Mouse (Mus musculus): Measurements from ENCODE around the gene Abhd10.

The Abhd10 gene

DNA sequence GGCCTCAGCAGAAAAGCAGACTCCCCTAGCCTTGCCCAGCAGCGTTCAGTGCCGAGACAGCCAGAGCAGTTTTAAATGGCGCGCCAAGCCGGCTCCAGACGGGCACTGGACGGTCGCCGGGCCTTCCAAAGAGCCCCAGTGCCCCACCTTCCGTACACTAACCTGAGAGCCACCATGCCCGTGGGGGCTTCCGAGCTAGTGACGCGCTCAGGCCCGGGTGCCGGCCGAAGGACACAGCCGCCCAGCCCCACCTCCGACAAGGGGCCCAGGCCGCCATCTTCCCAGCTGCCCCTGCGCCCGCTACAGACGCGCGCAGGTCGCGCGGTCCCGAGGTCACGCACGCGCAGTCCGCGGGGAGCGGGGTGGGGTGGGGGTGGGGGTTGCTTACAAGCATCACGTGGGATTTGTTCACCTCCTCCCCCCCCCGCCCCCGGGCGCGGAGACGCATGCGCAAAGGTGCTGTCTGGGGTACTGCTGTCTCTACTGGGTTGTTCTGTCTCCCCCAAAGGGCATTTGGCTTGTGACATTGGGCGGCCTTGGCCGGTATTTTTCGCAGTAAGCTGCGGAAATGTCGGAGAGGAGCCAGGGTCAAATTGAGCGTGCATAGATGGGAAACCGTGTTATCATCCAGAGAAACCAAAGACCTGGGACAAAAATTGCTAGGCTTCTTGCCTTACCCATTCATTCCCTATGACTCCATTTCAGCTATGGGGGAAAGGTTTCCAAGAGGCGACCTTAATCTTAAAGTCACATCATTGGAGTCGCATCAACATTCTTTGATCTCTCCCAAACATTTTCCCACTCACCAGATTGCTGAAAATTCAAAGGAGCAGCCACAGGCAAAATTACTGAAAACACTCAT, at the start of gene Abhd10:
Gene Abhd10, minus strand, starts transcription at position 341 of the 862 bp plus-strand sequence.
- DNase-seq (ENCODE audit: extremely low spot score, low read depth, low spot score), result no peak

DNA sequence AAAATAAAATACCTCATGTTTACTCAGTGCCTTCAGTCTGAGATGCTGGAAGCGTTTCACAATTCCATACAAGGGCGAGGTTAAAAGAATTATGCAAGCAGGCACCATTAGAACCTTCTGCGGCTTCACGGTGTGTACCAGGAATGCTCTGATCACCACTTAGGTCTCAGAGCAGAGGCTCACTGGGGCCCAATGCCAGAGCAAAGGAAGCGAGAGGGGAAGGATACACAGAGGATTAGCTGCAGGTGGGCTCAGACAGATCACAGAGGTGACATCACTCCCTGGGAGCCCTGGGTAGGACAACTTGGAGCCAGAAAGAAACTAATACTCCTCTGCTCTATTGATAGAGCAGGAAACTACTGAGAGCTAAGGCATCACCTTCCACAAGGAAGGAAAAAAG, 48.5 kb upstream of the Abhd10 start:
- no peak for DNase-seq (ENCODE audit: extremely low spot score, low read depth, low spot score)

DNA sequence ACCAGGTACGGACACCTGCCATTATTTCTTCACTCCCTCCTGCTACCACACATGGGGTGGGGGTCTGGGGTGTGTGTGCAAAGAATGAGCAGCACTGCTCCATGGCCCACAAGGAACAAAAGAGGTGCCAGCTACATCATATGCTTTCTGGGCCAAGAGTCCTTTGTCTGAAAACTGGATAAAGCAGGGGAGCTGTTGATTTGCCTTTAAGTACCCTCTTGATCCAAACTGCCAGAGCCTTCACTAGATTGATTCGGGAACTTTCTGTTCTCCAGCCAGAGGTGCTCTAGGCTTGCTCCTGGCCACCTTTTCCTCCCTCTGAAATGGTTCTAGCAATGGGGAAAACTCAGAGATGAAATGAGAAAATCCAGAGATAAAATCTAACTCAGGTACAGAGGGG, 46.6 kb upstream of the Abhd10 start:
- no peak for DNase-seq (ENCODE audit: extremely low spot score, low read depth, low spot score)

DNA sequence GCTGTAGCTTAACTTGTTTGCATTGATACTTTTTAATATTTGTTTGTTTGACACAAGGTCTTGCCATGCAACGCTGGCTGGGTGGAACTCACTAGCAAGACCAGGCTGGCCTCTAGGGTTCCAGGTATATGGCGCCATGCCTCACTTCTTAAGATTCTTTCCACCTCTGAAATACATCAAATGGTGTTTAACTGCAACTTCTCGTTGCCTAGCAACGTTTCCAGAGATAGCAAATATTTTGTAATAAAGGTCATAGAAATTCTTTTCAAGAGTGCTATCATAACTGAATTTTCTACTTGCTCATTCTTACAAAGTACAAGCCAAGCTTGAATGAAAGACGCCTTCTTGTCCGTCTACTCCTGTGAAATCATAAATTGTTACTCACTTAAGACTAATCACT, 44.9 kb upstream of the Abhd10 start:
- DNase-seq (ENCODE audit: extremely low spot score, low read depth, low spot score), result no peak

DNA sequence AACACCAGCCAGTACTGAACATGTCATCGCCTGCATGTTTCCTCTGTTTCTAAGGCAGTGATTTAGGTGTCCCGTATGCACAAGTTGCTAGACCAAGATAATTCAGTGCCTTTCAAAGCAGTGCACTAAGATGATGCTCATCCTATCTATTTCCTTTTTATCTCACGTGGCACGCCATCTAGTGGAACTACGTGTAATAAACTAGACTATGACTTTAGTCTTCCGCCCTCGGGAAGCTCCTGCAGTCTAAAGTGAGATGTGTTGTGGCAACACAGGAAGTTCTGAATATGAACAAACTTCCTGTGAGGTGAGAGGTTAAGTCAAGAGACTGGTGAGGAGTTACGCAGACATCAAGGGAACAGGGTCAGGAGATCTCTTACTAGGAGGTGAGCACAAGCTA, 43.9 kb upstream of the Abhd10 start:
- no peak for DNase-seq (ENCODE audit: extremely low spot score, low read depth, low spot score)

DNA sequence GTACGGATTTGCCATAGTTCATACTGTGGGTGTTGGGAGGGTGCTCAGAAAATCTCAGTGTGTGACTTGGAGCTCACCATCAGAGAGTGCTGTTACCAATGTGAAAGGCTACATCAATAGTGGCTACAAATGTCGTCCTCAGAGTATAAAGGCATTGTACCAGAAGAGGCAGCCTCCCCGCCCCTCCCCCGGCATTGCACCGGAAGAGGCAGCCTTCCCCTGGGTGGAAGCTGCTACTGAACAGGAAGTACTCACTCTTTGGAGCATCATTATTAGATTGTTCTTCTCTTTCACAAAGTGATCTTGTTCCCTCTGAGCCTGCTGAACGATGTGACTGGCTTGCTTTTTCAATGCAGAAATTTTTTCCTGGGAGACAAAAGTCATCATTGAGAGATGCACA, 37.2 kb upstream of the Abhd10 start:
- no peak for DNase-seq (ENCODE audit: extremely low spot score, low read depth, low spot score)

DNA sequence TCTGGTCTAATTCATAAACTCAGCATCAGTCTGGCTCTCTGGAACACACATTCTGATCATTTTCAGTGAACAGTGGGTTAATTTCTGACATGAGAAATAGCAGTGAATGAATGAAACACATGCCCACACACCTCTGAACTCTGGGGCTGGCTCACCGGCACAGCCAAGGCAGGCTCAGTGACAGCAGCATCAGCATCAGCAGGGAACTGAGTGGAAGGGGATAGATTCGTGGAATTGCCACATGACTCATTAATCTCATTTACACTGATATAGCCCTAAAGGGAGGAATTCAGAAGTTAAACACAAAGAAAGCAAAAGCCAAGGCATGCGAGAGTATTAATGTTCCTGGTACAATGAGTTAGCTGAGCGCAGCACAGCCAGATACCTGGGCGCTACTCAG, 32.1 kb upstream of the Abhd10 start:
- no peak for DNase-seq (ENCODE audit: extremely low spot score, low read depth, low spot score)

DNA sequence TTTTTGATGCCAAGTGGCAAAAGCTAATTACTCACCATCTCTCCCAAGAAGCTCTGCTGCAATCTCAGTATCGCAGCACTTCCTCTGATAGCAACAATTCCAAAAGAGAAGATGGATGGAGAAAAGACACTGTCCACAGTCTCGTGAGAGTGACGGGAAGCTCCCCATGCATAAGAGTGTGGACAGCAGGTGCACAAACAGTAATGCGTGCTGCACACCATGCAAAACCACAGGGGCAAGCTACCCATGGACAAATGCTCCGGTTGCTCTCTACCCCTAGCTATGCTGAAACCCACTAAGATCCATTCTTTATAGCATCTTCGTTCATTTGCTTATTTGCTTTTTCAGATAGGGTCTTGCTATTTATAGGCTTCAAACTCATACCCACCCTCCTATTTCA, 28.2 kb upstream of the Abhd10 start:
- DNase-seq (ENCODE audit: extremely low spot score, low read depth, low spot score), result no peak

DNA sequence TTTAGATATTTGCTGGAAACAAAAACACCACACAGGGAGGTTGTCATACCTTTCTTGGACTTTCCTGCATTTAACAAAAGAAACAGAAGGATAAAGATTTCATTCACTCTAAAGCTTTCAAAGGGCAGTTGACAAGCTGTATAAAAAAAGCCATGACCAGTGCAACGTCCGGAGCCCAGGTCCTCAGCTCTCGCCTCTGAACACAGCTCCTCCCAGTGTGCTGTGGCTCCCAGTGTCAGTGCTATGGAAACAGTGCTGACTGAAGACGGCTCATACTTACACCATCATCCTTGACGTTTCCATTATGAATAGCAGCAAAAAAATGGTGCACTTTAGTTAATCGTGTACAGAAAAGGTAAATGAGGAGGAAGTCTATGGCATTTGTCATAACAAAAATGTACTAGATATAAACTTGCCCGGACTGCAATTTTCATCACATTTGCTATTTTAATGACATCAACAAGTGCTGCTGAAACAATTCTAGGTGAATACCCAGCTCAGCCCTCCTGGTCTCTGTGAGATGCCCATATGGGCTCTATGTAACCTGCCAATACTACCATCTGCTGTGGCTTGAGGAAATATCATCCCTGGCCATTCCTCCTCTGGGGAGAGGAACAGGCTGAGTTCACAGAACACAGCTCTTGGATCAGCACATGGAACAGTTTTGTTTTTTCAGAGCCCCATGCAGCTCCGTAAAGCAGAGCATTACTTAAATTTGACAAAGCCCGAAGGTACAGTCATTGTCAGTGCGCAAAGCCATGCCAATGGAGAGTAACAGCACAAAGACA, 25.3 kb upstream of the Abhd10 start:
- no peak for DNase-seq (ENCODE audit: extremely low spot score, low read depth, low spot score)

DNA sequence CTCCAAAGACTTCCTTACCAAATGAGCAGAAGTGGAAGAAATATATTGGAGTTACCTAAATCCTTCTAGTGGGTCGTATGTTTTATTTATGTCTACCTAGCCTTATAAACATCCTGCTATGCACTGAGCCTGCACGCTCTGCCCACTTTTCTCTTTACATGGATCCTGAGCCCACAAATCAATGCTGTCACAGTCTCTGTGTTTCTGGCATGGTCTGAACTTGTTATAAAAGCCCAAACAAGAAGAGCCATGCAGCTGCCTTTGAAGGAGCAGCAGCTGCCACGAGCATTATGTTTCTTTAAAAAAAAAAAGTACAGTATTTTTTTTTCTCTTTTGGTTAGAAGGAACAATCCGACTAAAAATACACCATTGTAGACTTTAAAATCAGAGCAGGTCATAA, 24.7 kb upstream of the Abhd10 start:
- no peak for DNase-seq (ENCODE audit: extremely low spot score, low read depth, low spot score)

DNA sequence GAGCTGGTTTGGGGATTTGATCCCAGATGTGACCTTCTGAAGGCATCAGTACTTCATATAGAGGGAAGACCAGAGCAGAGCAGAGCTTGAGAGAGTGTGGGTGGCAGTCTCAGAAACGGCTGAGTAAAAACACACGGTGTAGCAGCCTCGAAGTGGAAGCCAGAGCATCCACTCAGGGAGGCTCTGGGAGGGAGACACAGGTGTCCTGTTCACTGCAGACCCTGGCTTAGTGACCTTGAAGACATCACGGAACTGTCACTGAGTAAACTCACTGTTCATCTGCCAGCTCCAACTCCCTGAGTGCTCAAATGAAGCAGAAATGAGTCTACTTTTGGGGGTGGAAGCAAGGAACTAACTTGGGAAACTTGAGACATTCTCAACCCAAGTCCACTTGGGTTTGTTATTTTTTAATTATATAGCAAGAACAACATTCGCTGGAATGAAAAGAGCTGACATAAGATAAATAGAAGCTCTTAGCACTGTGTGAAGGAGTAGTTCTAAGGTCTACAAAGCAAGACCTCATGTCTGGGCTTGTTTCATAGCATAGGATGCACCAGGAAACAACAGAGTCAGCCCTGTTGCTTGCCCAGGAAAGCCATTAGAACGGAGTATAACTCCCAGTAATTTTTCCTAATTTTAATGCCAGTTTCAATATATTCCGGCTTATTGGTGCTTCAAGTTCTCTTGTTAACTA, 23.2 kb upstream of the Abhd10 start:
- DNase-seq (ENCODE audit: extremely low spot score, low read depth, low spot score), result no peak

DNA sequence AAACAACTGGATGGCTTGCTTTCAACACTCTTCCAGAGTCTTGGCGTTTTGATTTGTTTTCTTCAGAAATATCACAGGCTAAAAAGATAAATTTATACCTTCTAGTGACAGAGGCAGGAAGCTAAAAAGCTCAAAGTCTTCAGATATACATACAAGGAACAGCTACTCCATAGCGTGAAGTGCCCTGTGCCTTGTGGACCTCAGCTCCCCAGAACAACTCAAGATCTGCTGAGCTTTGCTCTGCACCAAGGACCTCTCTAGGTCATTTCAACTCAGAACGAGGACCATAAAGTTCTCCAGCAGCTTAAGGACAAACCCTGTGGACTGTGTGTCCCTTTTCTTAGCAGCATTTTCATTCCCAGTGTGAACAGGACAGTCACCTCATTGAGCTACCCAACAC, 22.3 kb upstream of the Abhd10 start:
- DNase-seq (ENCODE audit: extremely low spot score, low read depth, low spot score), result no peak

DNA sequence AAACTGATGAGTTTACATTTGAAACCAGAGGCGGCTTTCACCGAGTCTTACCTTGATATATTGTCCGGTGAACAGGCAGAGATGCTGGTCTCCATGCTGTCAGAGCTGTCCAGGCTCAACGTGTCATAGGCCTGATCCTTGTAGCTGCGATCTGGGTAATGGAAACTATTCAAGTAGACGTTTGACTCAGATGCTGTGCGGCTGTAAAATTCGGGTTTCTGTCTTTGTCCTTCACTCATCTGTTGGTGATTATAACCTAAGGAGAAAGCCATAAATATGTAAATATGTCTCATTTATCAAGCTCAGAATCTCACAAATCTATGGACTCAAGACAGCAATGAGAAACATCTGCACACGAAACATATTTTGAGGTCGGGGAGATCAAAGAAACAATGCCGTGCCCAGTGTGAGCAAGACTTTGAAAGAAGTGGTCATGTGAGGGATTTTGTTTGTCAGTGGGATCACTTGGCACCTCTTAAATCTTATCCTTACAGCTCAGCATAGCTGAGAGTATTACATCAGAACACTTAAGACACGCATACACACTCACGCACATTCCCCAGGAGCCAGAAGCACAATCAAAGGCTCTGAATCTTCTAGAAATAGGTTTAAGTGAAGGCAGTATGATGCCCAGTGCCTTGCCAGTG, 20.2 kb upstream of the Abhd10 start:
- peak; percentile 78 for DNase-seq (ENCODE audit: extremely low spot score, low read depth, low spot score)

DNA sequence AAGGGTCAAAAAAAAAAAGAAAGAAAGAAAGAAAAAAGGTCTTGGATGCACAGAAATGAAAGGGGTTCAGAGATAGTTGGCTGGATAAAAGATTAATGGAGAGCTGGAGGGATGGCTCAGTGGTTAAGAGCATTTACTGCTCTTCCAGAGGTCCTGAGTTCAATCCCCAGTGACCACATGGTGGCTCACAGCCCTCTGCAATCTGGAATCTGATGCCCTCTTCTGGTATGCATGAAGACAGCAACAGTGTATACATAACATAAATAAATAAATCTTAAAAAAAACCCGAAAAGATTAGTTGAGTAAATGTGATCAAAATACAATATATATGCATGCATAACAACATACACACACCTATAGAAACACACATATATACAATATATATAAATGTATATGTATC, 18.7 kb upstream of the Abhd10 start:
- DNase-seq (ENCODE audit: extremely low spot score, low read depth, low spot score), result no peak

DNA sequence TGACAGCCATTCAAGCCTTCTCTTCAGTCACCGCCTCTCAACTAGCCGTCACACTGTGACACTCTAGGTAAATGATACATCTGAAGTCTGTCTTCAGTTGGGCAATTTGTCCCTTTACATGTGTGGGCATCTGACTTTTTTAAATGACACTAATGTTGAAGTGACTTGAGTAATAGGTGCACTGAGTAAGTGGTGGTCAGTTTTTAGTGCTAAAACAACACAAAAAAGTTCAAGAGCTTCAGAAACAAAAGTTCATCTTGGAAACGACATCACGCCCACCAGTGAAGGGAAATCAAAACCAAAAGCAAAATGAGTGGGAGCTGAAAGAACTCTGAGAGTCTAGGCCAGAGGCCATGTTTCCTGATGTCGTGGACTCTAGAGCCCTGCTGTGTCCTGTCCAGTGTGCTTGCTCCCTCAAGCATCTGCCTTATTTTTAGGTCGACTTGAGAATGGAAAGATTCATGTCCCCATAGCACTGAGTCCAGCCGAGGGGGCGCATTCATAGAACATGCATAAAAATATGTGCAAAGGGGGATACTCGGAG, 16.0 kb upstream of the Abhd10 start:
- DNase-seq (ENCODE audit: extremely low spot score, low read depth, low spot score), result no peak

DNA sequence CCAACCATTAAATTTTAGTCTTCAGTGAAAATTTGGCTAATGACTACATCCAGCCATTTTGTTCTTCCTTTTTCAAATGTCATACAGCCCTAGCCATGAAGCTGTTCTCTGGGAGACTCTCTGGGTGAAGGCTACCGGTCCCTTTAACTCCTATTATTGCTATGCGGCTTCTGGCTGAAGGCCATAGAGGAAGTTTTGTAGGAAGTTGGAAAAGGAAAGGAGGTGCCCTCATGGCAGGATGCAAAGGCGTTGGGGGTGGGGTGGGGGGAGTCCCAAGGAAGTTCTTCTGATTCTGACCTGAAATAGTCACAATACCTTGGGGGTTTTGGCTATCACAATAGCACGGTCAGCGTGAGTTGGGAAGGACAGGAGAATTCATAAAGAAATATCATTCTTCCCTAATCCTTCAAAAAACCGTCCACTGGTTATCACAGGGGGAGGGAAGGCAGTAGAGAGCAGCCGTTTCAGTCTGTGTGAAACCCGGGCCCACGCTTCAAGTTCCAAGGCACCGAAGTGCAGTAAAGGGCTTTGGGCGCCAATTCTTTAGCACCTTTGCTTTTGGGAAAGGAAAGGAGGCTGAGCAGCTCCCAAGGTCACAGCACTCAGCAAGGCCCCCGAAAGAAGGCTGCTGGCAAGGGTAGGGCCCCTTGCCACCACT, 14.8 kb upstream of the Abhd10 start:
- no peak for DNase-seq (ENCODE audit: extremely low spot score, low read depth, low spot score)

DNA sequence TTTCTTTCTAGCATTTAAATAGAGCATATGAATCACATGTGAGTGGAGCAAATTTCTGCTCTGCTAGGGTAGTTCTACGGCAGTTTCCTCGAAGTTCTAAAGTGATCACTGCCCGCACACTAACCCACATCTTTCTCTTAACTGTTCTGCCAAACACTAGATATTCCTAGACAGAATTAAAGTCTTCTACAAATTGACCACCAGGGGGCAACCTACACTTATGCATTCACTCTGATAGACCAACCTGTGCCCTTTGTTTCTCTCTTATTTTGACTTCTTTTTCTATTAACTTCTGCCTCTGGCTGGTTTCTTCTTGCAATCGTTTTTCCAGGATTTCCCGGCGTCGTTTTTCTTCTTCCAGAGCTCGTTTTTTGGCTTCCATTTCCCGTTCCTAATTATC, 14.1 kb upstream of the Abhd10 start:
- DNase-seq (ENCODE audit: extremely low spot score, low read depth, low spot score), result no peak

DNA sequence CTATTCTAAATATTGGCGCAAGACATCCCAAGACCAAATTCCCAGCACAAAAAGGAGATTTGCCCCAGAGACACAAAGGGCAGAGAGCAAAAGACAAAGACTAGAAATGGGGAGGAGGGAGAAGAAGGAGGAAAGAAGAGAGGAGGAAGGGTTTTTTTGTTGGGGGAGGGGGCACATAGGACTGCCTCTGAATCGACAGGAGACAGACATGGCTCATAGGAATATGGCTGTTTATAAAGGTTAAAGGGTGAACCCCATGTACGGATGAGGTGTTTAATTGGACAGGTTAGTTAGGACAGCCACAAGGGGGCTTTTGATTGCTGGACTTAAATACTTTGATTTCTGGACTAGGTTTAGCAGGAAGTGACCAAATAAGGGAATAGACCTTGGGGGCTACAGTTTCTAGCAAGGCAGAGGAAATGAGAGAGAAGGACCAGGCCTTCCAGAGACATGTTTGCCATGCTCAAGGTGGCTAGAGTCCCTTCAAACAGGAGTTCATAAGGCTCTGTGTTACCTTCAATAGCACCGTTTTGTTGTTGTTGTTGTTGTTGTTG, 913 bp upstream of the Abhd10 start:
- DNase-seq (ENCODE audit: extremely low spot score, low read depth, low spot score), result no peak

DNA sequence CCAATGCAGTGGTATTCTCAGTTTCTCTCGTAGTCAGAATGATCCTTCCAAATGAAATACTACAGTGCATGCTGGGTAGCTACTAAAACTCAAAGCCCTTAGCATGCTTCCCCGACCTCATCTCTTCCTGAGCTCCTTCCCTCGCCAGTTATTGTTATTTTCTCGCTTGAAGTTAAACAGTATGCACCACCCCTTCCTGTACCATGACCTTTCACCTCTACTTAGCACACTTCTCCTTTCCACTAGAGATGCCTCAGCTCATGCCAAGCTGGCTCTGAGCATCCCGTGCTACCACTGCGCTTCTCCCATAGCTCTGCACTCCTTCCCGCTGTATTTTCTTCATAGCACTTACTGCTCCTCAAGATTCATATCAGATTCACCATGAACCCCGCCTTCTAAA, 4.9 kb downstream of the Abhd10 start:
- DNase-seq (ENCODE audit: extremely low spot score, low read depth, low spot score), result no peak

DNA sequence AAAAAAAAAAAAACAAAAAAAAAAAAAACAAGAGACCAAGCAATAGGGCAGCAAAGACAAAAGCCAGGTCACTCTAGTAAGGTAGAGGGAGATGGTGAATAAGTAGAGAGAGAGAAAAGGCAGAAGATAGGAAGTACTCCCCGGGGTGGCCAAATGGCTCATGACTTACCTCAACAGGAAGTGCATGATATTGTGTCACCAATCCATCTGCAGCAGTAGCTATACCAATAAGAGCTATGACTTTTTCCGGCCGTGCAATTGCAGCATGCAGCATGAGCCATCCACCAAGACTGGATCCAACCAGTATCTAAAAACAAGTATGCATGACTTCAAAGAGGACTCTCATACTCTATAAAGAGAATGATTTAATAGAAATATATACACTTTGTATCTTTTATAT, 6.0 kb downstream of the Abhd10 start:
- DNase-seq (ENCODE audit: extremely low spot score, low read depth, low spot score), result no peak
